Comparison of ENCODE assay signal across 15 mouse cellular contexts in genomic region chr4:49225021-49225420, GRCm38 (mm10).
DNase-seq lines count a peak whose midpoint lies in the region; ATAC-seq and TF ChIP-seq lines count a peak whose summit lies in the region.
"Had no signal": no experiment of that assay in that cellular context is flagged by ENCODE, and none has a peak within 500 bp of the region (broad histone marks: within the 10 kb centered on the region; RNA-seq: fewer than 3 reads in every experiment).

No protein-coding gene starts in this region.

- H3K9ac ChIP-seq in heart, embryonic 11.5 days (ENCODE audit: low read depth, low read length) = no peak overlapping the region
- no peak overlapping the region for H3K9ac ChIP-seq in lung, embryonic 15.5 days
- H3K9ac ChIP-seq in lung, postnatal 0 days (replicated peaks; ENCODE audit: low read depth) = no peak overlapping the region
- H3K9ac ChIP-seq: heart, embryonic 15.5 days had no signal

- ATAC-seq in heart, embryonic 11.5 days (replicated peaks; ENCODE audit: insufficient number of reproducible peaks, low FRiP score, low TSS enrichment) = no peak
- peak; percentile 67; the same call in 1 of the 2 replicates for ATAC-seq in lung, embryonic 15.5 days (ENCODE audit: borderline replicate concordance, extremely low read depth, low FRiP score, low TSS enrichment)
- peak; percentile 64 for ATAC-seq in lung, postnatal 0 days
- ATAC-seq: activated CD4-positive, CD25-positive, alpha-beta regulatory T cell, adult 4 months; hindbrain, embryonic 16.5 days had no signal

- no peaks in the 10 kb centered on the region for H3K9me3 ChIP-seq in heart, embryonic 11.5 days (replicated peaks; ENCODE audit: control insufficient read depth, low read length)
- no peaks in the 10 kb centered on the region for H3K9me3 ChIP-seq in lung, embryonic 15.5 days
- H3K9me3 ChIP-seq in lung, postnatal 0 days (ENCODE audit: low read length) = no peaks in the 10 kb centered on the region
- H3K9me3 ChIP-seq: heart, embryonic 15.5 days had no signal

- intact Hi-C loops in heart, postnatal 10 days (cut with DNase I) = no loop called here

- no peaks in the 10 kb centered on the region for H3K4me1 ChIP-seq in heart, embryonic 11.5 days (ENCODE audit: control insufficient read depth, insufficient read depth, low read length)
- 0 out of 2 replicates have a peak, but pooled peaks cover 5% of the 10 kb centered on the region for H3K4me1 ChIP-seq in lung, embryonic 15.5 days
- no peaks in the 10 kb centered on the region for H3K4me1 ChIP-seq in lung, postnatal 0 days (ENCODE audit: insufficient read depth, low read depth, low read length)

- no peaks in the 10 kb centered on the region for H3K27me3 ChIP-seq in heart, embryonic 11.5 days (ENCODE audit: control insufficient read depth, insufficient read depth, low read length)
- no peaks in the 10 kb centered on the region for H3K27me3 ChIP-seq in lung, embryonic 15.5 days
- H3K27me3 ChIP-seq in lung, postnatal 0 days (replicated peaks; ENCODE audit: insufficient read depth, low read length) = no peaks in the 10 kb centered on the region
- H3K27me3 ChIP-seq: CH12.LX; heart, embryonic 15.5 days had no signal

- H3K4me3 ChIP-seq in heart, embryonic 11.5 days (ENCODE audit: low read depth, low read length) = no peak overlapping the region
- H3K4me3 ChIP-seq in lung, embryonic 15.5 days = no peak overlapping the region
- H3K4me3 ChIP-seq in lung, postnatal 0 days (ENCODE audit: low read depth, low read length) = no peak overlapping the region
- H3K4me3 ChIP-seq: heart, embryonic 15.5 days had no signal

- WGBS in heart, embryonic 11.5 days (ENCODE audit: insufficient replicate concordance) = 60% methylated on average over 1 of the region's 1 CpGs
- WGBS in lung, embryonic 15.5 days = 37% methylated on average over 1 of the region's 1 CpGs
- WGBS in lung, postnatal 0 days = 38% methylated on average over 1 of the region's 1 CpGs

- peak; percentile 36 for DNase-seq in adrenal gland, postnatal 14 days
- no peak for DNase-seq in adrenal gland, postnatal 36 days
- peak; percentile 2 to 17 for DNase-seq in heart, postnatal 10 days
- no peak for DNase-seq in lung, postnatal 14 days
- DNase-seq in lung, postnatal 0 days (ENCODE audit: low spot score) = peak; percentile 56
- no peak for DNase-seq in natural killer cell, adult 2 months (ENCODE audit: low spot score in 2 of 2)
- DNase-seq: right cerebral cortex, postnatal 14 days; thymus, postnatal 25 days had no signal

- no peak for TF ChIP-seq CTCF in lung, postnatal 0 days (IDR thresholded peaks at IDR 0.05)

- no peak overlapping the region for H3K4me2 ChIP-seq in heart, embryonic 11.5 days
- no peak overlapping the region for H3K4me2 ChIP-seq in lung, embryonic 15.5 days
- no peak overlapping the region for H3K4me2 ChIP-seq in lung, postnatal 0 days (replicated peaks; ENCODE audit: low read depth, low read length)
- H3K4me2 ChIP-seq: heart, embryonic 15.5 days; midbrain, embryonic 11.5 days had no signal

- no peaks in the 10 kb centered on the region for H3K36me3 ChIP-seq in heart, embryonic 11.5 days (ENCODE audit: control insufficient read depth, insufficient read depth, low read length)
- no peaks in the 10 kb centered on the region for H3K36me3 ChIP-seq in lung, embryonic 15.5 days
- H3K36me3 ChIP-seq in lung, postnatal 0 days (ENCODE audit: insufficient read depth, low read length) = no peaks in the 10 kb centered on the region
- H3K36me3 ChIP-seq: heart, embryonic 15.5 days had no signal

- no peak overlapping the region for H3K27ac ChIP-seq in heart, embryonic 11.5 days (ENCODE audit: low read depth, low read length)
- no peak overlapping the region for H3K27ac ChIP-seq in lung, embryonic 15.5 days
- no peak overlapping the region for H3K27ac ChIP-seq in lung, postnatal 0 days (ENCODE audit: low read length)
- H3K27ac ChIP-seq: heart, embryonic 15.5 days had no signal

- no peak for TF ChIP-seq EP300 in lung, postnatal 0 days (IDR thresholded peaks at IDR 0.05)

Comparison
In these comparisons a context has a peak if more than half of its experiments do, and no peak if none do; other contexts are left out.
1. DNase-seq: peak in adrenal gland, postnatal 14 days (single experiment), heart, postnatal 10 days (2 of 2) and lung, postnatal 0 days (single experiment); none in adrenal gland, postnatal 36 days (0 of 2), lung, postnatal 14 days (single experiment) and natural killer cell, adult 2 months (0 of 2).